Mouse (Mus musculus): Measurements from ENCODE around the gene Cdh4. TPM values are rescaled to one million over a fixed set of nuclear protein-coding genes. Genes with fewer than 3 reads are reported as not detected.

Gene Cdh4
- total RNA-seq, 1 experiment = 1.9 TPM

GRCm38 (mm10) chr2:179520941-179521340, 78.7 kb downstream of the Cdh4 start:
- H3K36me3 ChIP-seq (ENCODE audit: control insufficient read depth, insufficient read depth, low read length, poor library complexity, severe bottlenecking) = no peaks in the 10 kb centered on the region
- DNase-seq (ENCODE audit: low read depth, low spot score) = no peak
- 0 out of 4 replicates have a peak overlapping the region, but pooled peaks of 1 of the 2 experiments have one; percentile 0 for H3K4me3 ChIP-seq (ENCODE audit: insufficient read depth in 1 of 2, low read depth in 1 of 2, low read length in 2 of 2, poor library complexity in 1 of 2, severe bottlenecking in 1 of 2)
- peak overlapping the region; percentile 46; the same call in 1 of the 2 replicates for H3K9ac ChIP-seq (ENCODE audit: insufficient read depth, low read depth, low read length, poor library complexity, severe bottlenecking)
- no peak overlapping the region for H3K27ac ChIP-seq (ENCODE audit: insufficient read depth, low read depth, low read length, poor library complexity, severe bottlenecking)
- in situ Hi-C loops (cut with MboI; ENCODE audit: low sequenced_read_pairs in 2 of 2, unreplicated experiment in 2 of 2) = no loop called here
- peaks cover 9 to 39% of the 10 kb centered on the region in 2 experiments; a peak in 3 of 4 replicates for H3K4me1 ChIP-seq (ENCODE audit: control insufficient read depth in 2 of 2, insufficient read depth in 2 of 2, low read length in 2 of 2, poor library complexity in 1 of 2)
- H3K9me3 ChIP-seq (ENCODE audit: control insufficient read depth, insufficient read depth, low read depth, low read length) = no peaks in the 10 kb centered on the region
- TF ChIP-seq ZC3H11A (IDR thresholded peaks at IDR 0.05; ENCODE audit: borderline replicate concordance, low read depth, low read length) = no peak
- no peak for TF ChIP-seq HCFC1 (IDR thresholded peaks at IDR 0.05; ENCODE audit: borderline replicate concordance, insufficient read depth, low read length)
- no peak for TF ChIP-seq MAFK (IDR thresholded peaks at IDR 0.05; ENCODE audit: insufficient read depth, low read depth, low read length)
- TF ChIP-seq CHD2 (IDR thresholded peaks at IDR 0.05; ENCODE audit: low read depth, low read length) = no peak
- no peak for TF ChIP-seq ZNF384 (IDR thresholded peaks at IDR 0.05; ENCODE audit: low read depth, low read length)

- Histone ChIP-seq H3K9me3 (ENCODE audit: control insufficient read depth, insufficient read depth, low read depth, low read length) (no peaks in the 10 kb centered on the region), H3K27ac (ENCODE audit: insufficient read depth, low read depth, low read length, poor library complexity, severe bottlenecking) (peak overlapping the region; percentile 80), H3K4me1 (ENCODE audit: control insufficient read depth in 2 of 2, insufficient read depth in 2 of 2, low read length in 2 of 2, poor library complexity in 1 of 2) (peaks cover 9 to 41% of the 10 kb centered on the region in 2 experiments; a peak in 3 of 4 replicates), H3K4me3 (ENCODE audit: insufficient read depth in 1 of 2, low read depth in 1 of 2, low read length in 2 of 2, poor library complexity in 1 of 2, severe bottlenecking in 1 of 2) (peak overlapping the region in 1 of 2 experiments; percentile 25; a peak in 1 of 4 replicates), H3K36me3 (ENCODE audit: control insufficient read depth, insufficient read depth, low read length, poor library complexity, severe bottlenecking) (no peaks in the 10 kb centered on the region), H3K9ac (ENCODE audit: insufficient read depth, low read depth, low read length, poor library complexity, severe bottlenecking) (peak overlapping the region; percentile 46; the same call in 1 of the 2 replicates)
- no peak for DNase-seq (ENCODE audit: low read depth, low spot score)
- in situ Hi-C loops (cut with MboI; ENCODE audit: low sequenced_read_pairs in 2 of 2, unreplicated experiment in 2 of 2) = no loop called here
- TF ChIP-seq MAFK (IDR thresholded peaks at IDR 0.05; ENCODE audit: insufficient read depth, low read depth, low read length) = no peak
- TF ChIP-seq CHD2 (IDR thresholded peaks at IDR 0.05; ENCODE audit: low read depth, low read length) = no peak
- TF ChIP-seq HCFC1 (IDR thresholded peaks at IDR 0.05; ENCODE audit: borderline replicate concordance, insufficient read depth, low read length) = no peak
- no peak for TF ChIP-seq ZNF384 (IDR thresholded peaks at IDR 0.05; ENCODE audit: low read depth, low read length)
- no peak for TF ChIP-seq ZC3H11A (IDR thresholded peaks at IDR 0.05; ENCODE audit: borderline replicate concordance, low read depth, low read length)
These were observed 79.2 kb downstream of the Cdh4 start for GRCm38 (mm10) chr2:179521444-179521843.

- no peak overlapping the region; a peak in 1 of 4 replicates for H3K4me3 ChIP-seq (ENCODE audit: insufficient read depth in 1 of 2, low read depth in 1 of 2, low read length in 2 of 2, poor library complexity in 1 of 2, severe bottlenecking in 1 of 2)
- no peaks in the 10 kb centered on the region for H3K9me3 ChIP-seq (ENCODE audit: control insufficient read depth, insufficient read depth, low read depth, low read length)
- DNase-seq (ENCODE audit: low read depth, low spot score) = peak; percentile 63
- in situ Hi-C loops (cut with MboI; ENCODE audit: low sequenced_read_pairs in 2 of 2, unreplicated experiment in 2 of 2) = no loop called here
- H3K27ac ChIP-seq (ENCODE audit: insufficient read depth, low read depth, low read length, poor library complexity, severe bottlenecking) = peak overlapping the region; percentile 80; the same call in 1 of the 2 replicates
- 0 out of 2 replicates have a peak overlapping the region, but pooled peaks have one; percentile 7 for H3K9ac ChIP-seq (ENCODE audit: insufficient read depth, low read depth, low read length, poor library complexity, severe bottlenecking)
- no peak for TF ChIP-seq CHD2 (IDR thresholded peaks at IDR 0.05; ENCODE audit: low read depth, low read length)
- no peak for TF ChIP-seq MAFK (IDR thresholded peaks at IDR 0.05; ENCODE audit: insufficient read depth, low read depth, low read length)
- TF ChIP-seq ZC3H11A (IDR thresholded peaks at IDR 0.05; ENCODE audit: borderline replicate concordance, low read depth, low read length) = no peak
- TF ChIP-seq ZNF384 (IDR thresholded peaks at IDR 0.05; ENCODE audit: low read depth, low read length) = no peak
- no peak for TF ChIP-seq HCFC1 (IDR thresholded peaks at IDR 0.05; ENCODE audit: borderline replicate concordance, insufficient read depth, low read length)
- no peaks in the 10 kb centered on the region for H3K36me3 ChIP-seq (ENCODE audit: control insufficient read depth, insufficient read depth, low read length, poor library complexity, severe bottlenecking)
- H3K4me1 ChIP-seq (ENCODE audit: control insufficient read depth in 2 of 2, insufficient read depth in 2 of 2, low read length in 2 of 2, poor library complexity in 1 of 2) = peaks cover 9 to 48% of the 10 kb centered on the region in 2 experiments; a peak in 3 of 4 replicates
These were observed 79.9 kb downstream of the Cdh4 start for GRCm38 (mm10) chr2:179522141-179522540.

DNA sequence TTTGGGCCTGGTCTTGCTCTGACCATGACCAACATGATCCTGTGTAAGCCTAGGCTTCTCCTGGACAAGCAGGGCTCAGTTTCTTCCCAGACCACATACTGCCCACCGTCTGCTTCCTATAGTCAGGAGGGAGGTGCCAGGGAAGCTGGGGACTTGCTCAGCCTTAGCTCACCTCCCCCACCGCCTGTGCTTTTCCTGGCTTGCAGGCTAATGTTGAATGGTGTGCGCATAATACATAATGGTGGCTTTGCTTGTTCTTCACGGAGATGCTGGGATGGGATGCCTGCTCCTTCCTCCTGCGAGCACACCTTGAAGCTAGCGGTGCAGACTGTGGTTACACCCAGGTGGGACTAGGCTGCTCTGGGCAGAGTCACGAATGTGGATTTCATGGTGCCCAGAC, 84.7 kb downstream of the Cdh4 start:
- Histone ChIP-seq H3K27ac (ENCODE audit: insufficient read depth, low read depth, low read length, poor library complexity, severe bottlenecking) (no peak overlapping the region), H3K9ac (ENCODE audit: insufficient read depth, low read depth, low read length, poor library complexity, severe bottlenecking) (no peak overlapping the region)
- in situ Hi-C loops (cut with MboI; ENCODE audit: low sequenced_read_pairs in 2 of 2, unreplicated experiment in 2 of 2) = no loop called here

More for the DNA sequence above, 84.7 kb downstream of the Cdh4 start:
- H3K4me1 ChIP-seq (ENCODE audit: control insufficient read depth in 2 of 2, insufficient read depth in 2 of 2, low read length in 2 of 2, poor library complexity in 1 of 2) = peaks cover 0 to 34% of the 10 kb centered on the region in 2 experiments; a peak in 2 of 4 replicates
- H3K9me3 ChIP-seq (ENCODE audit: control insufficient read depth, insufficient read depth, low read depth, low read length) = no peaks in the 10 kb centered on the region
- DNase-seq (ENCODE audit: low read depth, low spot score) = no peak
- H3K36me3 ChIP-seq (ENCODE audit: control insufficient read depth, insufficient read depth, low read length, poor library complexity, severe bottlenecking) = no peaks in the 10 kb centered on the region
- no peak overlapping the region for H3K4me3 ChIP-seq (ENCODE audit: insufficient read depth in 1 of 2, low read depth in 1 of 2, low read length in 2 of 2, poor library complexity in 1 of 2, severe bottlenecking in 1 of 2)
- no peak for TF ChIP-seq MAFK (IDR thresholded peaks at IDR 0.05; ENCODE audit: insufficient read depth, low read depth, low read length)
- TF ChIP-seq HCFC1 (IDR thresholded peaks at IDR 0.05; ENCODE audit: borderline replicate concordance, insufficient read depth, low read length) = no peak
- no peak for TF ChIP-seq ZNF384 (IDR thresholded peaks at IDR 0.05; ENCODE audit: low read depth, low read length)
- TF ChIP-seq CHD2 (IDR thresholded peaks at IDR 0.05; ENCODE audit: low read depth, low read length) = no peak
- no peak for TF ChIP-seq ZC3H11A (IDR thresholded peaks at IDR 0.05; ENCODE audit: borderline replicate concordance, low read depth, low read length)
